Mouse (Mus musculus) mammary gland, adult 2 months (tissue): ENCODE data around the gene Spout1. TPM values are rescaled to one million over a fixed set of nuclear protein-coding genes. Genes with fewer than 3 reads are reported as not detected.

Experiments
- polyA plus RNA-seq: library from polyadenylated mRNA; depleted of rRNA; stranded (reverse); fragments of >200 nt; gene quantifications from 2 replicates; pipeline ENCODE4 v1.2.3, GENCODE M21; 2012; ENCODE audit warnings: low replicate concordance; rRNA removed

The Spout1 gene
- 24.1 and 29.7 TPM in 2 replicates for polyA plus RNA-seq

DNA sequence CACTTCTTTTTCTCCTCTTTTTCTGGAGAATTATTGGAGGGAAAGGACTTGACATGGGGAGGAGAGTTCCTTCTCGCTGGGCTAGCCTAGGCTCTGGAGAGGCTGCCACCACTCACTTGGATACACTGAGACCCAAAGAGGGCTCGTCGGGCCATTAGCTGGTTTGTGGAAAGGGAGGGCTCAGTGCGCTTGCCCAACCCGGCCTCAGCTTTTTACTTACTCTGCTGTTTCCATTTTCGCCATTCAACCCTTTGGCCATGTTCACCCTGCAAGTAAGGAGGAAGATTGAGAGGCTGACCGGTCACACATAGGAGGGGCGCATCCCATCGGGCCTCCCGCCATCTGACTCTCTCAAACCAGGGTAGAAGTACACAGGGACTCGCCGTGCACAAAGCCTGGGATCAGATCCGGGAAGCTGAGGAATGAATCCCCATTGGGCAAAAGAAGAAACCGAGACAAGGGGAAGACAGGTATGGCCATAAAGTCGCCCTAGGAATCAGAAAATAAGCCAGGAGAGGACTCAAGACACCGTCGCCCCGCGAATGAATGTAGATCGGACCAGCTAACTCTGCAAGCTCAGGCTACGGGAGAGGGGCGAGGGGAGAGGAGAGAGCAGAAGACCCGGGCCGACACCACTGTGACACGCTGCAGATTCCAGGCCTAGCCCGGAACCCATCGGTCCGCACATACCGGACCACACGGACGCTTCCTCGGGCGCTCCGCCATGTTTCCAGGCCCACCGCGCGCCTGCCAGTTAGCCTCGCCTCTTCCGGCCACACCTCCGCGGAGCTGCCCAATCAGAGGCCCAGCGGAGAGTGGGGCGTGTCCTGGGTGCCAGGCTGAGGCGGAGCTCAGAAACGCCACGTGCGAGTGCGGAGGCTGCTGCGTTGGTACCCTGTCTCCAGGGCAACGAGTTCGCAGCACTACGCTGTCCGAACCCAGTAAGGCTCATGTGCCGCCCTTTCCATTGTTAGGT is at the start of gene Spout1:
Gene Spout1, minus strand, starts transcription at position 760 of the 976 bp plus-strand sequence.

DNA sequence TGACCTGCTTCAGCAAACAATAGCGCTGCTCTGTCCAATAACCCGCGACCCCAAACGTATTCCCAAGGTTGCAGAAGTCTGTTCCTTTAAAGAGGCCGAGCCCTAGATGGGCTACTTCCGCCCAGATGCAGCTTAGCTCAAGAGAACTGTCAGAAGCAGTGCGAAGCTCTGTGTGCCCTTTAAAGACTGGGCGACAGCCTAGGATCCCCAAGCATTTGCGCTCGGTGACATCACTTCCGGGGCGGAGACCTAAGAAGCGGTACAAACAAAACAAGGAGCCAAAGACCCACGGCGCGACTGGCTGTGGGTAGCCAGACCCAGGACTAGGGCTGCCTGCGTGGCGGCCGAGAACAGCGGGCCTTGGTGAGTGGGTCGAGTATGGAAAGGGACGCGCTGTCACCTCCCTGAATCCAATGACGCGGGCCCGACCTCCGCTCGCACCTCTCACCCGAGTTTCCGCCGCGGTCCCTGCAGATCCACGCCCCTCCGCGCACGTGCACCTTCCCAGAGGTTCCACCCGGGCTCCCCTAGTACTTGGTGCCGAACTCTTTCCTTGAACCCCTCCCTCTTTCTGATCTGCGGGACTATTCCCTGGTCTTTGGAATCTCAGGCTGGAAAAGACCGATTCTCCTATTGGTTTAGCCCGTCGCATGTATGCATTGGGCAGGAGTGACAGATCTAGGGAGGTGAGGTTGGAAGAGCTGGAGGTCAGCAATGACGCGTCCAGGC is 27.5 kb upstream of the Spout1 start, which contains the start of gene Kyat1:
Gene Kyat1, minus strand, starts transcription at position 219 of the 729 bp plus-strand sequence.

DNA sequence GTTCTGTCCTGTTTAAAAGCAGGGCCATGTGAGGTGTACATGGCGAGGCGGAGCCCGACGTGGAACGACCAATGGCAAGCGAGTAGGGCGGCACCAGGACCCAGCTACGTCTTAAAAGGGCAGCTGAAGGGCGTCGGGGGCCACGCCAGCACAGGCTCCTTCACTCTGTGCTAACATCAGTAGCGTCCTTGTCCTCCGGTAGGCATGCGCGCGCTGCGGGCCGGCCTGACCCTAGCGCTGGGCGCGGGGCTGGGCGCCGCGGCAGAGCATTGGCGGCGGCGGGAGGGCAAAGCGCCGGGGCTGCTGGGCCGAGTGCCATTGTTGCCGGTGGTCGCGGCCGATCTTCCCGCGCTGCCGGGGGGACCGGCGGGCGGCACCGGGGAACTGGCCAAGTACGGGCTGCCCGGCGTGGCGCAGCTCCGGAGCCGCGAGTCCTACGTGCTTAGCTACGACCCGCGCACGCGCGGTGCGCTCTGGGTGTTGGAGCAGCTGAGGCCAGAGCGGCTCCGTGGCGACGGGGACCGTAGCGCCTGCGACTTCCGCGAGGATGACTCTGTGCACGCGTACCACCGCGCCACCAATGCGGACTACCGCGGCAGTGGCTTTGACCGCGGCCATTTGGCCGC is 6.8 kb downstream of the Spout1 start, which contains the start of gene Endog:
Gene Endog, plus strand, starts transcription at position 123 of the 626 bp plus-strand sequence.

DNA sequence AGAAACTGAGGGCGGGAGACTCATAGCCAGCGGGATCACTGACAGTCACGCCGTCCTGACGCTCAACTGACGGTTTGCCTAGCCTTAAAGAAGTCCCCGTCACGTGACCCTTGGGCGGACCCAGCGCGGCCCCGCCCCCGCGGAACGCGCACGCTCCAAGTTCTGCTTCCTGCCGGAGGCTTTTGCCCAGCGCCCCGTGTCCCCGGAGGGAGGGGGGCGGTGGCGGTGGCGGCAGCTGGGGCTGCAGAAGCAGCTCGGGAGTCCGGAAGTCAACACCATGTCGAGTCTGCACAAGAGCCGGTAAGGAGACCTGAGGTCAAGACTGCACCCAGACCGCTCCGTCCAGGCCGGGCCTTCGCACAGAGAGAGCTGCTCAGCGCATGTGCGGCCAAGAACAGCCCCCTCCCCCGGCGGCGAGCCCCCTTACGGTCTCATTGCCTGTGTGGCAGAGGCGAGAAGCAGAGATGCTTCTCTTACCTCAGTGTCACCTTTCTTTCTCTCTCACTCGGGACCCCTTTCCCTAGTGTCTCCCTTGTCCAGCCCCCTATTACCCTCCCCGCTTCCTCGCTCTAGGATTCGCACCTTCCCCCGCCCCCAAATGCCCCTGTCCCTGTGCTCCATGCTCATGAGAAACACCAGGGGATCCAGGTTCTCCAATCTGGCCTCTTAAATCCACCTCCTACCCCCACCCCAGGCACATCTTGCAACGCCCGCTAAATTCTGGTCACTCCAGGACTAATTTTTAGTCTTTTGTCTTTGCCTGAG is 44.5 kb downstream of the Spout1 start, which contains the start of gene Tbc1d13:
Gene Tbc1d13, plus strand, starts transcription at position 134 of the 765 bp plus-strand sequence.

DNA sequence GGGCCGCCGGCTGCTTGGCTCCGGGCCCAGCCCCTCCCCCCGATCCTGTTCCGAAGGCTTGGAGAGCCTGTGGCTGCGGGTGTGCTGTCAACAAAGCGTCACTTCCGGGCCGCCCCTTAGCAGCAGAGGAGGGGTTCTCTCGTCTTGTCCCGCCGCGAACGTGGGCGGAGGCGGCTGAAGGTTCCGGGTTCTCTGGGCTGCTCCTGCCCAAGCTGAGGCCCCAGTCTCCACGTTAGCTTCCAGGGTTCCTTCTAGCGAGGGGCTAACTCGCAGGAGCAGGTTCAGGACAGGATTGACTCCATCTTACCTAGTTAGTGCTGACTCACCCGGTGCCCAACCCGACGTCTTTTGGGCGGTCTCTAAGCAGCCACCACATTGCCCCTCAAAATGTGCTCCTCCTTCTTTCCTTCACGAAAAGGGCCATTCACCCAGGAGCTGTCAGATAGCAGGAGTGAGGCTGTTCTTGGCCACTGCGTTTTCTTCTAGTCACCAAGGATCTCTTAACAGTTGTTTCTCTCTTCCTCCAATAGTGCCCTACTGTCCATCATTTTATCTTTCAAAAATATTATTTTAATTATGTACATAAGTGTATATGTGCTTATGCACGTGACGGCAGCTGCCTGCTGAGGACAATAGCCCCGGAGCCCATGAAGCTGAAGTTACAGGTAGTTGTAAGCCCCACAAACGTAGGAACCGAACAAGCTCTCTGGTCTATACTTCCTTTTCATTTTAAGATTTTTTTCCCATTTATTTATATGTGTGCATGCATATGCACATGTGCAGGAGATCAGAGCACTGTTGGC is 53.6 kb downstream of the Spout1 start, which contains the start of gene Zer1:
Gene Zer1, minus strand, starts transcription at position 114 of the 803 bp plus-strand sequence.

Other genes with a start within 250 kb of the Spout1 start
- 20.4 and 44.5 TPM in 2 replicates for gene Gle1, start 243.0 kb downstream of the Spout1 start, polyA plus RNA-seq
- 135 and 171 TPM in 2 replicates for gene Sptan1, start 212.9 kb downstream of the Spout1 start, polyA plus RNA-seq
- gene Wdr34, start 129.6 kb downstream of the Spout1 start, polyA plus RNA-seq = 21.4 and 26.6 TPM in 2 replicates
- gene Set, start 121.1 kb downstream of the Spout1 start, polyA plus RNA-seq = 35.8 and 65.2 TPM in 2 replicates
- 13.0 and 14.8 TPM in 2 replicates for gene Pkn3, start 100.8 kb downstream of the Spout1 start, polyA plus RNA-seq
- gene Zdhhc12, start 84.8 kb downstream of the Spout1 start, polyA plus RNA-seq = 50.4 and 83.3 TPM in 2 replicates
- 84.4 and 90.4 TPM in 2 replicates for gene Zer1, start 53.9 kb downstream of the Spout1 start, polyA plus RNA-seq
- 77.1 and 93.1 TPM in 2 replicates for gene Tbc1d13, start 44.7 kb downstream of the Spout1 start, polyA plus RNA-seq
- 66.0 and 114 TPM in 2 replicates for gene Endog, start 7.0 kb downstream of the Spout1 start, polyA plus RNA-seq
- 34.2 and 45.9 TPM in 2 replicates for gene Kyat1, start 27.4 kb upstream of the Spout1 start, polyA plus RNA-seq
- gene Lrrc8a, start 59.3 kb upstream of the Spout1 start, polyA plus RNA-seq = 38.4 and 49.8 TPM in 2 replicates
- gene Gm28035, start 62.1 kb upstream of the Spout1 start, polyA plus RNA-seq = 10.3 and 22.0 TPM in 2 replicates
- 42.8 and 52.9 TPM in 2 replicates for gene Phyhd1, start 87.7 kb upstream of the Spout1 start, polyA plus RNA-seq
- gene Gm28038, start 102.6 kb upstream of the Spout1 start, polyA plus RNA-seq = not detected in 2 replicates
- 47.9 and 68.2 TPM in 2 replicates for gene Dolk, start 107.9 kb upstream of the Spout1 start, polyA plus RNA-seq
- gene Nup188, start 107.9 kb upstream of the Spout1 start, polyA plus RNA-seq = 36.3 and 44.6 TPM in 2 replicates
- 319 and 378 TPM in 2 replicates for gene Sh3glb2, start 180.9 kb upstream of the Spout1 start, polyA plus RNA-seq
- 71.3 and 76.0 TPM in 2 replicates for gene Miga2, start 185.8 kb upstream of the Spout1 start, polyA plus RNA-seq
- gene Dolpp1, start 213.8 kb upstream of the Spout1 start, polyA plus RNA-seq = 78.6 and 80.0 TPM in 2 replicates
- 417 and 816 TPM in 2 replicates for gene Crat, start 237.4 kb upstream of the Spout1 start, polyA plus RNA-seq
- 186 and 240 TPM in 2 replicates for gene Ptpa, start 237.6 kb upstream of the Spout1 start, polyA plus RNA-seq